Mouse (Mus musculus): ENCODE data around the gene Klhl9. TPM values are rescaled to one million over a fixed set of nuclear protein-coding genes. Genes with fewer than 3 reads are reported as not detected.

Klhl9 gene
- total RNA-seq, 2 experiments from 2014 or later: 61.1 to 85.5 TPM

DNA sequence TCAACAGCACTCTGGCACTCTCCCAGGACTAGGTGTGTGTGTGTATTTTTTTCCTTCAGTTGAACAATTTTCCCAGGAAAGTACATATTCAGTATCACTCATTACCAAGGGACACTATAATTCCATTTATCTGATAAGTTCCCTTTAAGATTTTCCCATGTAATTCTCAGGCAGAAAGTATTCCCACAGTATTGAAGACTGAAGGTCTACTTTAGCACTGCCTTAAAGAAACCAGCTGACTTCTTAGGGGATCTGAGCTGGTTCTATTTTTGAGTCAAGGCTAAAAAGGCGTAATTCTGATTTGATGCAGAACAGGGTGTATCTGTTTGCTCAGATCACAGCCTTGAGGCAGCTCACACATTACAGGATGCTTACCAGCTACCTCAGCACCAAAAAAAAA, 3.5 kb downstream of the Klhl9 start:
- ATAC-seq (ENCODE audit: poor library complexity, severe bottlenecking): no peak

DNA sequence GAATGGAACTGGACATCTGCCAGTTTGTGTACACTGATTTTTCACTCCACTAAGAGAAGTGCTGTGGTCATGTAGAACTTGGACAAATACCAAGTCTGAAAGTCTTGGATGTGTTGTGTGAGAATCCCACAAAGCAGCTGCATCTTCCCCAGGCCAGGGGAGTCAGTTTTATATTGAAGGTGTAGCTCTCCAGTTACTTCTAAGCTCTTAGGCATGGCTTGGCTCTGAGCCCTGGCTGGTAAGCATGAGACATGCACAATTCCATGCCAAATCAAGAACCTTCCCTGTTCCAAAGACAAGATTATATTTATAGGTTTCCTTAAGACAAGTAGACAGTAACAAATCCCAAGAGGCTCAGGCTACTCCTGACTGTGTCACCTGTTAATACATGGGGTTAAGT, 7.2 kb downstream of the Klhl9 start:
- no peak for ATAC-seq (ENCODE audit: poor library complexity, severe bottlenecking)

DNA sequence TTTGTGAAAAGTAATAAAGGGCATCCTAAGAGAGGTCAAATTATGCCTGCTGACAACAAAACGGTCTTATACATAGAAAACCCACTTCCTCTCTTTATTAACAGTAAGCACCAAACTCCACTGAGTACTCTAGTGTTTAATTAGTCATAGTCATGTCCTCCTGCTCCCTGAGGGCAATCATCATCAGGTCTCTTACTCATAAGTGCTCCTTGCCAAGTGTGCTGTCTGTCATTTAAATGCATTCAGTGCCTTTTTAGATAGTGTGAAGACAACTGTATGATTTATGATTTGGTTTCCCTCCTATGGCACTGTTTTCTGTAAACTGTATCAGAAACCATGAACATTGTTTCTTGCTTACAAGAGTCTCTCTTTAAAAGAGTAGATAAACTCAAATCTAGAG, 8.0 kb downstream of the Klhl9 start:
- no peak for ATAC-seq (ENCODE audit: poor library complexity, severe bottlenecking)

DNA sequence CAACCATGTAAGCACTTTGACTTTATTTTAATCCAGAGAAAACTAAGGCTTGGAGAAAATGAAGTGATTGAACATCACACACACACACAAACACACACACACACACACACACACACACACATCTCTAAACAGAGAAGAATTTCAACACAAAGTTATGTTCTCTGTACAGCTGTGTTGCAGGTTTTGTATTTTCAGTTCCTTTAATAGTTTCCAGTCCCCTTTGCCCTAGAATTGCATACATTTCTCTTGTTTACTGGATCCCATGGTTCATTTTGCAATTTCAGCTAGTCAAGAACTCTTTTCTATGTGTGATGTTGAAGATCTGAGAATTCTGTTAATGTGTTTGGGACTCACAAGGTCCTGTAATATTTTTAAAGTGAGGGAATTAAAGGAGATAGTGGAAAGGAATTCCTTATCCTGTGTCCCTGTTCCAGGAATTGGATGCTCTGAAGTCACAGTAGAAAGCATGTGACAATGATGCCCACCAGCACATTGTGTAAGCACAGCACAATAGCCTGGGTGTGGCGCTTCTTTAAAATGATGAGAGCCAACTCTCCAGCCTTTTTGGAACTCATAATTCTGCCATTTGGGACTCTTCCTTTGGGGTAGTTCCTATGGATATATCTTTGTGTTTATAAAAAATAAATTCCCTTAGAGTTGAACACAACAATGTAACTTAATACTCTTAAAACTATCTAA, 15.0 kb downstream of the Klhl9 start:
- ATAC-seq (ENCODE audit: poor library complexity, severe bottlenecking): peak; percentile 78

DNA sequence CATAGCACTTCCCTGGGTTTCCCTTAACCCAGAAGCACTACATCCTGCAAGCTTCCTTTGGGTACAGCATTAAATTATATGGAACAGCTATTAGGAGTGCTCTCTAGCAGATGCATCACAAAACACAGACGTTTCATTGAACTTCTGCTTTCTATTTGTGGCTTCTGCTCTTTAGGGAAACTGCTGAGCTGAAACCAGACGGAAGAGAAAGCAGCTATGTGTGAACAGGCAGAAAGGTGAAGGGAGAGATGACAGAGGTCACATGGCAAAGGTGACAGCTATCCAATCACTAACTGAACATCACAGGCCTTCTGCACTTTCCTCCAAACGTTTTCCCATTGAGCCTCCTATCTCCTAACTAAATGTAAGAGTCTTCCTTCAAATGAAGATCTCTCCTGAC, 16.3 kb downstream of the Klhl9 start:
- peak; percentile 85 for ATAC-seq (ENCODE audit: poor library complexity, severe bottlenecking)

DNA sequence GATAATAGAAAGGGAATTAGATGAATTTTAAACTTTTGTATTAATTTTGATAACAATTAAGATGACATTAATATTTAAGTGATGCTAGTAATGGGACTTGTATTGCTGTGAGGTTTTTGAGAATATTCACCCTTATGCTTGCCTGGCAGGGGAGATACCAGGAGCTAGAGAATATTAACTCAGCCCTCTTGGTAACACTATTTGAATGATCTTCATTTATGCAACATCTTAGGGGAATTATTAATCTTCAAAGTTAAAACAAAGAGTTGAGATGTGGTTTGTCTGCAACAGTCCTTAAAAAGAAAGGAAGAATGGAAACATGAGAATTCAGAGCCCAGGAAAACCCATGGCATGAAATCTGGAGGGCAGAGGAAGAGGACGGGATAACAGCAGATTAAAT, 23.0 kb downstream of the Klhl9 start:
- no peak for ATAC-seq (ENCODE audit: poor library complexity, severe bottlenecking)

DNA sequence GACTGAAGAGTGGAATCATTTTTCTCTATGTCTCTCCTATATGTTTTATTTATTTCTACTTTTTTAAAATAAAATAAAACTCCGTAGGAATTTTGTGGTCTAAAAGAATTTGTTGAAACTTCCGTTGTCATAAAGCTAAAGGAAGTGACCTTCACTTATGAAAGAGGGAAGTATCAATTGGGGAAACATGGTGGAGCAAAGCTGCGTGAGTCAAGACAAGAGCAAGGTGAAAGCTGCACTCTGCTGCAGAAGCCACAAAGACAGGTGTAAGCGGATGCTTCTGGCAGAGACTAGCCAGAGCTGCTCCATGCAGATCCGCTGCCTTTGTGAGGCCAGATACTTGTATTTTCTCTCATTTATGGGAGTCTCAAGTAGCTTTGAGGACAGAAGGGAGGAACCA, 23.5 kb downstream of the Klhl9 start:
- ATAC-seq (ENCODE audit: poor library complexity, severe bottlenecking): peak; percentile 78

DNA sequence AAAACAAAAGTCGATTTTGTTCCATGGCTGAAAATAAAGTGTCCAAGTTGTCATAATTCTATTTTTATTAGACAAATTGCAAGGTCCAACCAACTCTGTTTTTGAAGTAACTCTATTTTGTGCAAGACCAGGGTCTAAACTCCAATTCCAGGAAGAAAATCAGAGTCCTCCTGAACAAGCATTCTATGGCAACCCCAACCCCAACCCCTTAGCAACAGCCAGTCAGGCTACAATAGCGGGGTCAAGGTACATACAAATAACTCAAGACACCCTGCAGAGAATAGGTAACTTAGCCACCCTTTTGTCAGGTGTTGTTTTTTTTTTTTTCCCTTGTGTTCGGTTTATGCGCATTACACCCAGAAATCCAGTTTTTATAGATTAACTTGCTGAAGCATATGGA, 24.5 kb downstream of the Klhl9 start:
- ATAC-seq (ENCODE audit: poor library complexity, severe bottlenecking): no peak

DNA sequence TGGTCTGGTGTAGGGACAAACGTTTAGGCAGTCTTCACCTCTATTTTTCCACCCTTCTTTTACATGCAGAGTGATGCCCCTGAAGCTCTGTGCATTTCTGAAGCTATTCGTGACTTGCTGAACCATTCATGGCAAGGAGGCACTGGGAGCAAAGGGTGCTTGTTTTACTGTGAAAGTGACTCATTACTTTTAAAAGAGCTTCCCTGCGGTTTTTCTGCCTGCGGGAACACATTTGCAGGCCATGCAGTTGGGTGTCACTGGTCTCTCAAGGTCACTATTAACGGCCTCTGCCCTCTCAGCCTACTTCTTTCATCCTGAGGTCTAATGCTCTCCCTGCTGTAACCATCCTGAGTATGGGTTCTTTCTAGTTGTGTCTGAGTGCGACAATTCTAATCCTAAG, 25.2 kb downstream of the Klhl9 start:
- no peak for ATAC-seq (ENCODE audit: poor library complexity, severe bottlenecking)

DNA sequence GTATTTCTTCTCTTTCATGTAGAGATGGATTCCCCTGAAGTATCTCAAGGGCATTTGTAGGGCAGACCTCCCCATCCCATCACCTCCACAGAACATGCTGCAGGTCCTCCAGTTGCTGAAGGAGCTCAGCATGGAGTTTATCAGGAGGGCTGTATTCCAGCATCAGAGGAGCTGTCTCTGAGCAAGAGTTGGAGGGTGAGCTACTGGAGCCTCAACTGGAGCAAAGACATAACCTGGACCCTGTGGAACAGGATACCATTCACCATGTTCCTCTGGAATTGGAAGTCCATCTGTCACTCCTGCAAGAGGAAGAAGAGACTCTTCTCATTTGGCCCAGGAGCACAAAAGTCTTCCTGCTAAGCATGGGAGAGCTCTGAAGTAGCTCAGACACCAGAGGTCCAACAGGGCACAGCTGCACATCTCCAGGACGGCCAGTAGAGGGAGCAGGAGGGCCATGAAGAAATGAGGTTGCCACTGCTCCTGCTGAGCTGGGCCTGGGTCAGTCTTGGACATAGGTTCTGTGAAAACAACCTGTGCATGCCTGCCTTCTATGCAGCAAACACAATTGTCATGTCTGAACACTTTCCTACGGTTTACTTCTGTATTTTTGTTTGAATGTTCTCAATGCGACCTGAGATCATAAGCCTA, 25.9 kb downstream of the Klhl9 start:
- ATAC-seq (ENCODE audit: poor library complexity, severe bottlenecking): peak; percentile 89

DNA sequence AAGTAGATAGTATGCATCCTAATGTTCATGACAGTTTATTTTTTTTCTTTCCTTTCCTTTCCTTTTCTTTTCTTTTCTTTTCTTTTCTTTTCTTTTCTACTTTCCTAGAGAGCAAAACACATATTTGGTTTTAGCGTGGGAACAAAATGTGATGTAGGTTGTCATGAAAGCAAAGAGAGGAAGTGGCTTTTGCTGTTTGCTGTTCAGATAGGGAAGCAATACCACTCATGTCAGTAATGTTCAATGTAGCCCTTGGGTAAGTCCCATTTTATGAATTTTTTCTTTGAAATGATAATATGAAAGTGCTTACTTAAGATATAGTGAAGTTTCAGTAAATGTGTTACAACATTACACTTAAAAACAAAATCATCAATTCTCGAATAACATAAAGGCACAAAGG, 28.9 kb downstream of the Klhl9 start:
- ATAC-seq (ENCODE audit: poor library complexity, severe bottlenecking): peak; percentile 77

DNA sequence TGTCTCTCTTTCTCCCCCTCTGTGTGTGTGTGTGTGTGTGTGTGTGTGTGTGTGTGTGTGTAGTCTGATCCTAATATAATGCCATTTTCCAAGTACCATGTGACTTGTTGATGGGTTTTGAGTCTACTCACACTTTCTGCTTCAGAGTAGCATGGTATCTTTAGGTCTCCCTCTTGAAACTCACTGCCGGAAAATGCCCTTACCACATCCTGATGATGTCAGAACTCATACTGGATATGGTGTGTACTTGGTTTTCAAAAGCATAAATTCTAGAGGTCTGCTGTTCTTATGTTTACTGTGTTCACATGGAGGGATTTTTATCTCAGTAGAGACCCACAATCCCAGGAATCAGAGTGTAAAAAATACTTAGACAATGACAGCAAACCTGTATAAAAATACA, 29.7 kb downstream of the Klhl9 start:
- 0 out of 2 replicates have a peak, but pooled peaks have one; percentile 17 for ATAC-seq (ENCODE audit: poor library complexity, severe bottlenecking)

DNA sequence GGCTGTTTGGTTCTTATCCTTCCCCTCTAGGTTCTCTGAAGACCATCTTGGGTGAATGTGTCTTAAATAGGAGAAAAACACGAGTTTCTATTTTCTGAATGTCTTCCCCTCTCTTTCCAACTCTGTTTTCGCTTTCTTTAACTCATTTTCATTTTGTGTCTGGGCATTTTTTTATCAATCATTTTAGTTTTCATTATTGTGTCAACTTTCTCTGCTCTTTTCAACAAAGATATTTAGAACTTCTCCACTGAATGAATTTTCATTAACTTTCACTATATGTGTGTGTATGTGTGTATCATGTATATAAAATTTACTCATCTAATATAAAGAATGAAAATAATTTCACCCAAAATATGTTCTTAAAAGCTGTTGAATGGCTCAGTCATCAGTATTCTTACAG, 31.0 kb downstream of the Klhl9 start, which contains the start of gene Ifnab:
Gene Ifnab, minus strand, starts transcription at position 101 of the 400 bp plus-strand sequence.
- no peak for ATAC-seq (ENCODE audit: poor library complexity, severe bottlenecking)

DNA sequence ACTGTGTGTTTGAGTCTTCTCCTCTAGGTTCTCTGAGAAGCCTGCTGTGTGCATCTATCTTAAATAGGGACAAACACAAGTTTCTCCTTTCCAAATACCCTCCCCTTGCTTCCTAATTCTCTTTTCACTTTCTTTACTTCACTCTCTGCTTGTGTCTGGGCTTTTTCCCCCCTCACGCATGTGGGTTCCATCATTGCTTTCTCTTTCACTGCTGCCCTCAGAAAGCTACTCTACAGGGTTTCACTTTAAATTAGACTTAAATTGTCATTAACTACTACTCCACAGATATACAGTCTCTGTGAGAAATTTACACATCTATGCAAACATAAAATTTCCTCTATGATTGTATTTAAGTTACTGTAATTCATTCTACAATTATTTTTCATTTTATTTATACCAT, 38.5 kb downstream of the Klhl9 start, which contains the start of gene Ifna2:
Gene Ifna2, minus strand, starts transcription at position 101 of the 400 bp plus-strand sequence.
- no peak for ATAC-seq (ENCODE audit: poor library complexity, severe bottlenecking)

DNA sequence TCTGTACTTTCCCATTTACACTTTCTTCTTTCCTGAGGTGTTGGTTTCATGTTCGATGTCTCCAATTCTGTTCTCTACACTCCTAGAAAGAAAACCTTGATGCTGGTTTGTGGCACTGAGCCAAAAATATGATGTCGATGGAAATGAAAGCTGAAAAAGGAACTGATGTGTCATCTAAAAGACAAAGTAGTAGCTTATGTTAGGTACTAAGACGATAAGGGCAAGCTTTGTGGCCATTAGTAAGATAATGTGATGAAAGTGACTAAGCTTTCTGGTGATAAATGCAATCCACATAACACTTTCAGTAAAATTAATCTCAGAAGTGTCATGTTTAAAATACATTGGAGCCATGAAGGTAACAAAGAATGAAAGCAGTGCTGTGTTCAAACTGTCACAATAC, 40.9 kb downstream of the Klhl9 start:
- no peak for ATAC-seq (ENCODE audit: poor library complexity, severe bottlenecking)

DNA sequence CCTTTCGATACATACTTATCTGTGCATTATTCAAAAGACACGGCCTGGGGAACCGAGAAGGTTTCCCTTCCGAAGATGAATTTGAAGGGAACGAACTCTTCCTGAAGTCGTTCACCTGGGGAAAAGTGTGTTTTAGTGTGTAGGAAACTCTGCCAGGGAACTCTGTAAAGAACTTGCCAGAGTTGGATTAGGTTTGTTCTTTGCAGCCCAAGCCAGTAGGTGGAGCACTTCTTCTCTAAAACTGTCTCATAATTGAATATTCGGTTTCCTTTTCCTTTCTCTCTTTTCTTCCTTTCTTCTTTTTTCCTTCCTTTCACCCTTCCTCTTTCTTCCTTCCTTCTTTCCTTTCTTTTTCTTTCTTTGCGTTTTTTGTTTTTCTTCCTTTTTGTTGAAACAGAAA, 41.9 kb downstream of the Klhl9 start:
- 0 out of 2 replicates have a peak, but pooled peaks have one; percentile 57 for ATAC-seq (ENCODE audit: poor library complexity, severe bottlenecking)

DNA sequence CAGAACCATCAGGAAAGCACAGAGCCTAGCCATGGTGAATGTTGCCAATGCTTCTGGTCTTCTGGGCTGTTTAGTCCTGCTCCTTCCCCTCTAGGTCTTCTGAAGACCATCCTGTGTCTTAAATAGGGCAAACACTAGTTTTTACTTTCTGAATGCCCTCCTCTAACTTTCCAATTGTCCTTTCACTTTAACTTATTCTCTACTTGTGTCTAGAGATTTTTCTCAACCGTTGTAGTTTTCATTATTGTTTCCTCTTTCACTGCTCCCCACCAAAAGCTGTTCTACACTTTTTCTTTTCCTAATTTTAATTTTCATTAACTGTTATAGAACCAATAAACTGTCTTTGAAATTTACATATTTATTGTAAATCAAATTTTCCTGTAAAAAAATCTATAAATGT, 45.4 kb downstream of the Klhl9 start, which contains the start of gene Ifna16:
Gene Ifna16, minus strand, starts transcription at position 101 of the 400 bp plus-strand sequence.
- ATAC-seq (ENCODE audit: poor library complexity, severe bottlenecking): no peak

Other genes with a start within 250 kb of the Klhl9 start
Only the 30 nearest of the 32 such genes appear.
- not detected in 2 replicates for gene Ifna14, start 150.7 kb downstream of the Klhl9 start, total RNA-seq (2015)
- not detected in 2 replicates for gene Ifna14, start 150.7 kb downstream of the Klhl9 start, total RNA-seq (2017)
- not detected in 2 replicates for gene Ifna9, start 130.1 kb downstream of the Klhl9 start, total RNA-seq (2015)
- not detected in 2 replicates for gene Ifna9, start 130.1 kb downstream of the Klhl9 start, total RNA-seq (2017)
- gene Ifna12, start 119.1 kb downstream of the Klhl9 start, total RNA-seq (2015): not detected in 2 replicates
- not detected in 2 replicates for gene Ifna12, start 119.1 kb downstream of the Klhl9 start, total RNA-seq (2017)
- gene C87499, start 88.1 kb downstream of the Klhl9 start, total RNA-seq (2015): not detected in 2 replicates
- gene C87499, start 88.1 kb downstream of the Klhl9 start, total RNA-seq (2017): not detected in 2 replicates
- not detected in 2 replicates for gene Ifna13, start 78.0 kb downstream of the Klhl9 start, total RNA-seq (2015)
- gene Ifna13, start 78.0 kb downstream of the Klhl9 start, total RNA-seq (2017): not detected in 2 replicates
- not detected in 2 replicates for gene Ifna16, start 45.5 kb downstream of the Klhl9 start, total RNA-seq (2015)
- not detected in 2 replicates for gene Ifna16, start 45.5 kb downstream of the Klhl9 start, total RNA-seq (2017)
- gene Ifna2, start 38.6 kb downstream of the Klhl9 start, total RNA-seq (2015): not detected in 2 replicates
- not detected in 2 replicates for gene Ifna2, start 38.6 kb downstream of the Klhl9 start, total RNA-seq (2017)
- gene Ifnab, start 31.1 kb downstream of the Klhl9 start, total RNA-seq (2015): not detected in 2 replicates
- gene Ifnab, start 31.1 kb downstream of the Klhl9 start, total RNA-seq (2017): not detected in 2 replicates
- gene Gm26566, start 660 bp downstream of the Klhl9 start, total RNA-seq (2015): not detected in 2 replicates
- 0.55 TPM in 1 of 2 replicates, not detected in the other for gene Gm26566, start 660 bp downstream of the Klhl9 start, total RNA-seq (2017)
- not detected in 2 replicates for gene Gm13271, start 32.4 kb upstream of the Klhl9 start, total RNA-seq (2015)
- gene Gm13271, start 32.4 kb upstream of the Klhl9 start, total RNA-seq (2017): not detected in 2 replicates
- gene Gm13283, start 37.7 kb upstream of the Klhl9 start, total RNA-seq (2015): not detected in 2 replicates
- 0.18 and 0.20 TPM in 2 replicates for gene Gm13283, start 37.7 kb upstream of the Klhl9 start, total RNA-seq (2017)
- not detected in 2 replicates for gene Gm13290, start 51.4 kb upstream of the Klhl9 start, total RNA-seq (2015)
- not detected in 2 replicates for gene Gm13290, start 51.4 kb upstream of the Klhl9 start, total RNA-seq (2017)
- not detected in 2 replicates for gene Gm13289, start 54.5 kb upstream of the Klhl9 start, total RNA-seq (2015)
- gene Gm13289, start 54.5 kb upstream of the Klhl9 start, total RNA-seq (2017): not detected in 2 replicates
- not detected in 2 replicates for gene Gm13272, start 57.4 kb upstream of the Klhl9 start, total RNA-seq (2015)
- gene Gm13272, start 57.4 kb upstream of the Klhl9 start, total RNA-seq (2017): not detected in 2 replicates
- gene Ifnz, start 59.7 kb upstream of the Klhl9 start, total RNA-seq (2015): not detected in 2 replicates
- gene Ifnz, start 59.7 kb upstream of the Klhl9 start, total RNA-seq (2017): not detected in 2 replicates
- gene Gm13276, start 63.2 kb upstream of the Klhl9 start, total RNA-seq (2015): not detected in 2 replicates
- gene Gm13276, start 63.2 kb upstream of the Klhl9 start, total RNA-seq (2017): not detected in 2 replicates
- gene Gm13277, start 66.2 kb upstream of the Klhl9 start, total RNA-seq (2015): not detected in 2 replicates
- gene Gm13277, start 66.2 kb upstream of the Klhl9 start, total RNA-seq (2017): not detected in 2 replicates
- gene Gm13278, start 69.1 kb upstream of the Klhl9 start, total RNA-seq (2015): not detected in 2 replicates
- not detected in 2 replicates for gene Gm13278, start 69.1 kb upstream of the Klhl9 start, total RNA-seq (2017)
- gene Gm13275, start 72.0 kb upstream of the Klhl9 start, total RNA-seq (2015): not detected in 2 replicates
- gene Gm13275, start 72.0 kb upstream of the Klhl9 start, total RNA-seq (2017): not detected in 2 replicates
- not detected in 2 replicates for gene Gm13279, start 74.9 kb upstream of the Klhl9 start, total RNA-seq (2015)
- gene Gm13279, start 74.9 kb upstream of the Klhl9 start, total RNA-seq (2017): not detected in 2 replicates
- gene Gm13285, start 77.2 kb upstream of the Klhl9 start, total RNA-seq (2015): not detected in 2 replicates
- gene Gm13285, start 77.2 kb upstream of the Klhl9 start, total RNA-seq (2017): not detected in 2 replicates
- not detected in 2 replicates for gene Gm13287, start 80.8 kb upstream of the Klhl9 start, total RNA-seq (2015)
- gene Gm13287, start 80.8 kb upstream of the Klhl9 start, total RNA-seq (2017): not detected in 2 replicates
- not detected in 2 replicates for gene Gm13288, start 83.1 kb upstream of the Klhl9 start, total RNA-seq (2015)
- not detected in 2 replicates for gene Gm13288, start 83.1 kb upstream of the Klhl9 start, total RNA-seq (2017)
- gene Ifna7, start 93.8 kb upstream of the Klhl9 start, total RNA-seq (2015): not detected in 2 replicates
- not detected in 2 replicates for gene Ifna7, start 93.8 kb upstream of the Klhl9 start, total RNA-seq (2017)
- gene Ifna11, start 97.5 kb upstream of the Klhl9 start, total RNA-seq (2015): not detected in 2 replicates
- gene Ifna11, start 97.5 kb upstream of the Klhl9 start, total RNA-seq (2017): not detected in 2 replicates
- gene Ifna6, start 105.0 kb upstream of the Klhl9 start, total RNA-seq (2015): not detected in 2 replicates
- gene Ifna6, start 105.0 kb upstream of the Klhl9 start, total RNA-seq (2017): not detected in 2 replicates
- not detected in 2 replicates for gene Ifna5, start 113.1 kb upstream of the Klhl9 start, total RNA-seq (2015)
- not detected in 2 replicates for gene Ifna5, start 113.1 kb upstream of the Klhl9 start, total RNA-seq (2017)
- gene Ifna4, start 119.4 kb upstream of the Klhl9 start, total RNA-seq (2015): not detected in 2 replicates
- gene Ifna4, start 119.4 kb upstream of the Klhl9 start, total RNA-seq (2017): not detected in 2 replicates
- not detected in 2 replicates for gene Ifna1, start 127.6 kb upstream of the Klhl9 start, total RNA-seq (2015)
- gene Ifna1, start 127.6 kb upstream of the Klhl9 start, total RNA-seq (2017): not detected in 2 replicates
- not detected in 2 replicates for gene Ifne, start 157.7 kb upstream of the Klhl9 start, total RNA-seq (2015)
- not detected in 2 replicates for gene Ifne, start 157.7 kb upstream of the Klhl9 start, total RNA-seq (2017)